Mouse (Mus musculus) liver, embryonic 14.5 days (tissue): ENCODE measurements around the gene Galc.

ENCODE experiments used
- CTCF ChIP-seq: IDR thresholded peaks from 2 replicates; pipeline ENCODE4 v1.5.1; 2016; ENCODE audit warnings: antibody characterized with exemption, low read depth, control low read depth
- EP300 ChIP-seq: IDR thresholded peaks from 2 replicates; pipeline ENCODE4 v1.6.1; 2016; ENCODE audit warnings: antibody characterized with exemption, low read depth

DNA sequence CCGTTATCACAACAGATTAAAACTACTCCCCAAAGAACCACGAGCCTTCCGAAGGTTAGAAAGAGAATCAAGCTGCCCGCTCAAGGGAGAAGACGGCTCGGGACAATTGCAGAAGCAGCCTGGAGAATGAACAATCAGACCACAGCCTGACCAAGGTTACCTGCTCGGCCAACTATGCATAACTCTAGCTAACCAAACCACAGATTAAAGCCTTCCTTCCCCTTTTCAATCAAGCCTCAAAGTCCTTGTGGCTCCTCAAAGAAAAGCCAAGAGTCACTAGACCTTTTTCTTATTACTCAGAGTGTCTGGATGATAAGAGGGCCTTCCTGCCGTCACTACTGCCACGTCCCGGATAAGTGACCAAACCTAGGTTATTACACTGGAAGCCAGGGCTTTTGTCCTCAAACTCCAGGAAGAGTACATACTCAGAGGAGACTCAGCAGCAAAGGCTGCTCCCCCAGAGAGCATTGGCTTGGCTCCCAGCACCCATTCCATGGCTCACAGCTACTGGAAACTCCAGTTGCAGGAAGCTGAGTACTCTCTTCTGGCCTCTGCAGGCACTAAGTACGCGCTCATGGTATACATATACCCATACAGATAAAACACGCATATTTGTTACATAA is 3.8 kb downstream of the Galc start:
- no peak for TF ChIP-seq CTCF
- TF ChIP-seq EP300: no peak
